Comparison of ENCODE assay signal across 22 mouse cellular contexts in genomic region chr13:11891115-11891514, GRCm38 (mm10).
"Had no signal": no experiment of that assay in that cellular context is flagged by ENCODE, and none has a peak within 500 bp of the region (broad histone marks: within the 10 kb centered on the region; RNA-seq: fewer than 3 reads in every experiment).

No protein-coding gene starts in this region.

- H3K4me3 ChIP-seq: limb, embryonic 12.5 days; limb, embryonic 15.5 days; lung, embryonic 15.5 days; megakaryocyte, embryonic 14.5 days; midbrain, embryonic 10.5 days; midbrain, embryonic 13.5 days; myocyte; neural tube, embryonic 13.5 days; stomach, embryonic 15.5 days had no signal

- H3K27ac ChIP-seq: kidney, postnatal 0 days; limb, embryonic 12.5 days; limb, embryonic 15.5 days; liver, embryonic 14.5 days; lung, embryonic 15.5 days; midbrain, embryonic 10.5 days; midbrain, embryonic 13.5 days; neural tube, embryonic 13.5 days; stomach, embryonic 15.5 days had no signal

- DNase-seq: kidney, adult 2 months; kidney, postnatal 25 days; liver, postnatal 0 days; lung, postnatal 14 days; retina, postnatal 1 day; right cerebral cortex, postnatal 25 days; spleen, adult 18-20 months; thymus, adult 2 months; thymus, postnatal 14 days; thymus, postnatal 4 days had no signal

- ATAC-seq: liver, postnatal 0 days; midbrain, embryonic 13.5 days; midbrain, embryonic 16.5 days had no signal
